Mouse (Mus musculus) forebrain, embryonic 14.5 days (tissue): ENCODE data around the gene Gdf10. TPM values are rescaled to one million over a fixed set of nuclear protein-coding genes. Genes with fewer than 3 reads are reported as not detected.

Experiments used
- ATAC-seq: fragments of 200-750 bp; cut with Nextera tagmentation; 2 replicates; pipeline ENCODE4 v1.8.0; 2017; ENCODE audit warnings: mild to moderate bottlenecking, moderate library complexity
- DNase-seq: peaks from one replicate; pipeline ENCODE4 v3.0.0-alpha.2; 2015; ENCODE audit warnings: low spot score
- H3K27ac ChIP-seq: fragments of 300-500 bp; sonication (generic); 2 replicates; pipeline ENCODE4 v1.5.1; 2014; ENCODE audit warnings: low read depth, mild to moderate bottlenecking, control low read depth, low read length, moderate library complexity
- H3K27me3 ChIP-seq: fragments of 300-500 bp; sonication (generic); replicated peaks from 2 replicates; pipeline ENCODE4 v1.6.1; 2014; ENCODE audit warnings: low read length, control low read depth, mixed read lengths; ENCODE audit not compliant: control insufficient read depth, insufficient read depth
- H3K36me3 ChIP-seq: fragments of 300-500 bp; sonication (generic); 2 replicates; pipeline ENCODE4 v1.6.1; 2014; ENCODE audit warnings: low read length, control low read depth; ENCODE audit not compliant: control insufficient read depth, insufficient read depth
- H3K4me1 ChIP-seq: fragments of 300-500 bp; sonication (generic); 2 replicates; pipeline ENCODE4 v1.6.1; 2014; ENCODE audit warnings: antibody characterized with exemption, low read length, control low read depth; ENCODE audit not compliant: control insufficient read depth, insufficient read depth
- H3K4me2 ChIP-seq: fragments of 300-500 bp; sonication (generic); 2 replicates; pipeline ENCODE4 v1.6.1; 2014; ENCODE audit warnings: mild to moderate bottlenecking, control low read depth, low read length
- H3K4me3 ChIP-seq: fragments of 300-500 bp; sonication (generic); 2 replicates; pipeline ENCODE4 v1.5.1; 2014; ENCODE audit warnings: low read depth, low read length, control low read depth
- H3K9ac ChIP-seq: fragments of 300-500 bp; sonication (generic); 2 replicates; pipeline ENCODE4 v1.6.1; 2014; ENCODE audit warnings: mild to moderate bottlenecking, low read length, control low read depth, moderate library complexity
- H3K9me3 ChIP-seq: fragments of 300-500 bp; sonication (generic); replicated peaks from 2 replicates; pipeline ENCODE4 v1.6.1; 2016; ENCODE audit warnings: low read length, control low read depth, mixed read lengths; ENCODE audit not compliant: control insufficient read depth
- WGBS: fragments of 180-500 bp; shearing (Covaris S2); extraction: QIAGEN DNeasy Blood & Tissue Kit; methylation state at CpG from one replicate; pipeline ENCODE4 v1.1.7; 2014; 5-methylcytosine and 5-hydroxymethylcytosine counted together
- polyA plus RNA-seq: library from polyadenylated mRNA; unstranded; fragments of >200 nt; fragmentation: Nextera tagmentation; extraction: Ambion mirVana; gene quantifications from 2 replicates; pipeline ENCODE4 v1.2.1, GENCODE M21; 2014

Gene Gdf10
- polyA plus RNA-seq, 1 experiment from 2014 or later, result 2.6 TPM

- no peak for ATAC-seq
- Histone ChIP-seq H3K4me3 (no peak within 1 kb of the TSS), H3K9ac (no peak within 1 kb of the TSS), H3K36me3 (no peaks in the 10 kb centered on the region), H3K4me1 (no peaks in the 10 kb centered on the region), H3K9me3 (no peaks in the 10 kb centered on the region), H3K27me3 (no peaks in the 10 kb centered on the region), H3K27ac (no peak within 1 kb of the TSS), H3K4me2 (no peak within 1 kb of the TSS)
- WGBS, result 90% methylated on average over 5 of the region's 5 CpGs
- no peak for DNase-seq
These were observed 30.4 kb downstream of the Gdf10 start, which contains the start of gene Rbp3 for GRCm38 (mm10) chr14:33953761-33954160. Gene Rbp3, plus strand, starts transcription at chr14:33954003.

GRCm38 (mm10) chr14:33956055-33956454, 32.7 kb downstream of the Gdf10 start:
- Histone ChIP-seq H3K36me3 (no peaks in the 10 kb centered on the region), H3K4me2 (no peak overlapping the region), H3K4me1 (no peaks in the 10 kb centered on the region), H3K27me3 (no peaks in the 10 kb centered on the region), H3K4me3 (no peak overlapping the region), H3K9ac (no peak overlapping the region), H3K9me3 (no peaks in the 10 kb centered on the region), H3K27ac (no peak overlapping the region)
- 79% methylated on average over 13 of the region's 13 CpGs for WGBS
- ATAC-seq, result no peak
- no peak for DNase-seq

- H3K9me3 ChIP-seq, result no peaks in the 10 kb centered on the region
- 94% methylated on average over 4 of the region's 4 CpGs for WGBS
- no peaks in the 10 kb centered on the region for H3K36me3 ChIP-seq
- no peak overlapping the region for H3K4me2 ChIP-seq
- no peak overlapping the region for H3K27ac ChIP-seq
- DNase-seq, result no peak
- no peak overlapping the region for H3K4me3 ChIP-seq
- H3K9ac ChIP-seq, result no peak overlapping the region
- ATAC-seq, result no peak
- no peaks in the 10 kb centered on the region for H3K27me3 ChIP-seq
- no peaks in the 10 kb centered on the region for H3K4me1 ChIP-seq
These were observed 34.8 kb downstream of the Gdf10 start for GRCm38 (mm10) chr14:33958186-33958585.

- H3K4me3 ChIP-seq, result no peak overlapping the region
- no peak overlapping the region for H3K4me2 ChIP-seq
- DNase-seq (no peak), ATAC-seq (no peak)
- no peaks in the 10 kb centered on the region for H3K27me3 ChIP-seq
- H3K36me3 ChIP-seq, result no peaks in the 10 kb centered on the region
- no peaks in the 10 kb centered on the region for H3K9me3 ChIP-seq
- no peak overlapping the region for H3K27ac ChIP-seq
- no peak overlapping the region for H3K9ac ChIP-seq
- 61% methylated on average over 3 of the region's 3 CpGs for WGBS
- no peaks in the 10 kb centered on the region for H3K4me1 ChIP-seq
These were observed 35.5 kb downstream of the Gdf10 start for GRCm38 (mm10) chr14:33958841-33959240.

- Histone ChIP-seq H3K4me2 (no peak overlapping the region), H3K4me3 (no peak overlapping the region), H3K9me3 (no peaks in the 10 kb centered on the region), H3K27ac (no peak overlapping the region), H3K4me1 (no peaks in the 10 kb centered on the region), H3K9ac (no peak overlapping the region), H3K27me3 (no peaks in the 10 kb centered on the region), H3K36me3 (no peaks in the 10 kb centered on the region)
- ATAC-seq, result 0 out of 2 replicates have a peak, but pooled peaks have one; percentile 4
- peak; percentile 67 for DNase-seq
- 16% methylated on average over 9 of the region's 9 CpGs for WGBS
These were observed 36.0 kb downstream of the Gdf10 start for GRCm38 (mm10) chr14:33959341-33959740.

- Histone ChIP-seq H3K4me3 (no peak overlapping the region), H3K27me3 (no peaks in the 10 kb centered on the region), H3K27ac (no peak overlapping the region), H3K36me3 (no peaks in the 10 kb centered on the region), H3K9ac (no peak overlapping the region), H3K4me1 (no peaks in the 10 kb centered on the region), H3K4me2 (no peak overlapping the region), H3K9me3 (no peaks in the 10 kb centered on the region)
- no peak for DNase-seq
- WGBS, result 68% methylated on average over 7 of the region's 7 CpGs
- no peak for ATAC-seq
These were observed 42.3 kb downstream of the Gdf10 start for GRCm38 (mm10) chr14:33965675-33966074.

- Histone ChIP-seq H3K27ac (no peak overlapping the region), H3K27me3 (no peaks in the 10 kb centered on the region), H3K9ac (no peak overlapping the region), H3K4me3 (no peak overlapping the region), H3K9me3 (no peaks in the 10 kb centered on the region), H3K36me3 (no peaks in the 10 kb centered on the region), H3K4me2 (no peak overlapping the region), H3K4me1 (no peaks in the 10 kb centered on the region)
- WGBS, result 55% methylated on average over 7 of the region's 7 CpGs
- ATAC-seq, result no peak
- DNase-seq, result peak; percentile 35
These were observed 49.3 kb downstream of the Gdf10 start for GRCm38 (mm10) chr14:33972679-33973078.

- no peaks in the 10 kb centered on the region for H3K9me3 ChIP-seq
- H3K9ac ChIP-seq, result no peak overlapping the region
- H3K36me3 ChIP-seq, result no peaks in the 10 kb centered on the region
- no peak for DNase-seq
- no peak overlapping the region for H3K4me2 ChIP-seq
- ATAC-seq, result no peak
- no peaks in the 10 kb centered on the region for H3K27me3 ChIP-seq
- 74% methylated on average over 5 of the region's 5 CpGs for WGBS
- H3K4me3 ChIP-seq, result no peak overlapping the region
- peaks cover 5% of the 10 kb centered on the region; the same call in 1 of the 2 replicates for H3K4me1 ChIP-seq
- H3K27ac ChIP-seq, result no peak overlapping the region
These were observed 51.4 kb downstream of the Gdf10 start for GRCm38 (mm10) chr14:33974752-33975151.

GRCm38 (mm10) chr14:33977748-33978147, 54.4 kb downstream of the Gdf10 start:
- Histone ChIP-seq H3K4me3 (no peak overlapping the region), H3K4me1 (peaks cover 5% of the 10 kb centered on the region; the same call in 1 of the 2 replicates), H3K36me3 (no peaks in the 10 kb centered on the region), H3K9ac (no peak overlapping the region), H3K4me2 (no peak overlapping the region), H3K9me3 (no peaks in the 10 kb centered on the region), H3K27me3 (no peaks in the 10 kb centered on the region), H3K27ac (no peak overlapping the region)
- no peak for DNase-seq
- no peak for ATAC-seq
- 34% methylated on average over 7 of the region's 7 CpGs for WGBS
